Comparison of ENCODE assay signal across 17 mouse cellular contexts in genomic region chr11:46119624-46120023, GRCm38 (mm10). TPM values are rescaled to one million over a fixed set of nuclear protein-coding genes. Genes with fewer than 3 reads are reported as not detected.
A peak's percentile ranks its signal among the peaks of the same experiment; 100 is the strongest.
DNase-seq lines count a peak whose midpoint lies in the region; ATAC-seq and TF ChIP-seq lines count a peak whose summit lies in the region.
"Had no signal": no experiment of that assay in that cellular context is flagged by ENCODE, and none has a peak within 500 bp of the region (broad histone marks: within the 10 kb centered on the region; RNA-seq: fewer than 3 reads in every experiment).

No protein-coding gene starts in this region.

- H3K27me3 ChIP-seq in lung, embryonic 14.5 days (ENCODE audit: insufficient read depth, low read length) = no peaks in the 10 kb centered on the region
- H3K27me3 ChIP-seq in lung, postnatal 0 days (replicated peaks; ENCODE audit: insufficient read depth, low read length) = no peaks in the 10 kb centered on the region
- no peaks in the 10 kb centered on the region for H3K27me3 ChIP-seq in intestine, embryonic 15.5 days (replicated peaks)
- H3K27me3 ChIP-seq: hindbrain, embryonic 13.5 days; midbrain, embryonic 13.5 days had no signal

- no peak overlapping the region for H3K4me2 ChIP-seq in lung, embryonic 14.5 days
- no peak overlapping the region for H3K4me2 ChIP-seq in lung, postnatal 0 days (replicated peaks; ENCODE audit: low read depth, low read length)
- no peak overlapping the region for H3K4me2 ChIP-seq in intestine, embryonic 15.5 days (replicated peaks)
- H3K4me2 ChIP-seq: hindbrain, embryonic 13.5 days; midbrain, embryonic 13.5 days had no signal

- no peak for TF ChIP-seq EP300 in lung, postnatal 0 days (IDR thresholded peaks at IDR 0.05)

- no peak overlapping the region for H3K27ac ChIP-seq in lung, embryonic 14.5 days (ENCODE audit: low read depth)
- no peak overlapping the region for H3K27ac ChIP-seq in lung, postnatal 0 days (ENCODE audit: low read length)
- H3K27ac ChIP-seq in embryonic fibroblast, embryonic 13.5 days (ENCODE audit: insufficient read depth, low read length) = peak overlapping the region; percentile 12; the same call in 1 of the 2 replicates
- no peak overlapping the region for H3K27ac ChIP-seq in left cerebral cortex, adult 2 months
- no peak overlapping the region for H3K27ac ChIP-seq in intestine, embryonic 15.5 days
- H3K27ac ChIP-seq: hindbrain, embryonic 13.5 days; midbrain, embryonic 13.5 days had no signal

- intact Hi-C loops in left cerebral cortex, adult 2 months (cut with DNase I) = no loop called here

- no peak for ATAC-seq in lung, embryonic 14.5 days (ENCODE audit: insufficient read depth)
- no peak for ATAC-seq in lung, postnatal 0 days
- no peak for ATAC-seq in intestine, embryonic 15.5 days
- ATAC-seq: activated CD4-positive, CD25-positive, alpha-beta regulatory T cell, adult 4 months; midbrain, embryonic 13.5 days had no signal

- H3K4me3 ChIP-seq in lung, embryonic 14.5 days (ENCODE audit: low read depth, low read length) = no peak overlapping the region
- H3K4me3 ChIP-seq in lung, postnatal 0 days (ENCODE audit: low read depth, low read length) = no peak overlapping the region
- no peak overlapping the region for H3K4me3 ChIP-seq in embryonic fibroblast, embryonic 13.5 days (ENCODE audit: insufficient read depth, low read length)
- no peak overlapping the region for H3K4me3 ChIP-seq in left cerebral cortex, adult 2 months
- H3K4me3 ChIP-seq in intestine, embryonic 15.5 days (replicated peaks) = no peak overlapping the region
- H3K4me3 ChIP-seq: hindbrain, embryonic 13.5 days; midbrain, embryonic 13.5 days had no signal

- WGBS in lung, embryonic 14.5 days = 25% methylated on average over 4 of the region's 4 CpGs
- 34% methylated on average over 4 of the region's 4 CpGs for WGBS in lung, postnatal 0 days
- WGBS in intestine, embryonic 15.5 days = 43% methylated on average over 4 of the region's 4 CpGs

- TF ChIP-seq POLR2A in embryonic fibroblast, embryonic 13.5 days (IDR thresholded peaks at IDR 0.05; ENCODE audit: low read depth, low read length) = no peak

- TF ChIP-seq CTCF in lung, embryonic 14.5 days (IDR thresholded peaks at IDR 0.05; ENCODE audit: low read depth) = no peak
- no peak for TF ChIP-seq CTCF in lung, postnatal 0 days (IDR thresholded peaks at IDR 0.05)
- TF ChIP-seq CTCF in embryonic fibroblast, embryonic 13.5 days (IDR thresholded peaks at IDR 0.05; ENCODE audit: borderline replicate concordance, insufficient read depth, low read length) = no peak
- TF ChIP-seq CTCF in left cerebral cortex, adult 2 months (IDR thresholded peaks at IDR 0.05) = no peak

- no peak overlapping the region for H3K9ac ChIP-seq in lung, embryonic 14.5 days
- no peak overlapping the region for H3K9ac ChIP-seq in lung, postnatal 0 days (replicated peaks; ENCODE audit: low read depth)
- no peak overlapping the region for H3K9ac ChIP-seq in intestine, embryonic 15.5 days
- H3K9ac ChIP-seq: hindbrain, embryonic 13.5 days; midbrain, embryonic 13.5 days had no signal

- no peaks in the 10 kb centered on the region for H3K4me1 ChIP-seq in lung, embryonic 14.5 days (ENCODE audit: insufficient read depth)
- H3K4me1 ChIP-seq in lung, postnatal 0 days (ENCODE audit: insufficient read depth, low read depth, low read length) = peaks cover 6% of the 10 kb centered on the region; the same call in 1 of the 2 replicates
- H3K4me1 ChIP-seq in embryonic fibroblast, embryonic 13.5 days (ENCODE audit: control insufficient read depth, insufficient read depth, low read length) = peaks cover 9% of the 10 kb centered on the region
- 0 out of 2 replicates have a peak, but pooled peaks cover 2% of the 10 kb centered on the region for H3K4me1 ChIP-seq in intestine, embryonic 15.5 days (replicated peaks)
- H3K4me1 ChIP-seq: hindbrain, embryonic 13.5 days; midbrain, embryonic 13.5 days had no signal

- peak; percentile 21 for DNase-seq in gastrocnemius, postnatal 25 days
- no peak for DNase-seq in gastrocnemius, postnatal 10 days
- DNase-seq in lung, embryonic 14.5 days = peak; percentile 19
- no peak for DNase-seq in lung, postnatal 0 days (ENCODE audit: low spot score)
- DNase-seq in ovary, adult 18-20 months (ENCODE audit: low spot score) = no peak
- DNase-seq in left cerebral cortex, adult 2 months (ENCODE audit: extremely low spot score in 1 of 2, low spot score in 2 of 2) = no peak
- DNase-seq: cerebellum, adult 9-10 months; kidney, postnatal 14 days; thymus, adult 18-20 months had no signal

- no peaks in the 10 kb centered on the region for H3K9me3 ChIP-seq in lung, embryonic 14.5 days (ENCODE audit: low read depth, low read length)
- H3K9me3 ChIP-seq in lung, postnatal 0 days (ENCODE audit: low read length) = no peaks in the 10 kb centered on the region
- H3K9me3 ChIP-seq in intestine, embryonic 15.5 days = no peaks in the 10 kb centered on the region
- H3K9me3 ChIP-seq: hindbrain, embryonic 13.5 days; midbrain, embryonic 13.5 days had no signal

- peaks cover 75% of the 10 kb centered on the region for H3K36me3 ChIP-seq in lung, embryonic 14.5 days (ENCODE audit: insufficient read depth)
- no peaks in the 10 kb centered on the region; the same call in 1 of the 2 replicates for H3K36me3 ChIP-seq in lung, postnatal 0 days (ENCODE audit: insufficient read depth, low read length)
- H3K36me3 ChIP-seq in intestine, embryonic 15.5 days = 0 out of 2 replicates have a peak, but pooled peaks cover 5% of the 10 kb centered on the region

RNA-seq across cellular contexts. Expression of gene Nipal4, which starts 46.7 kb away (rescaled TPM):
- total RNA-seq in gastrocnemius, postnatal 25 days (2021) = not detected
- under 1 TPM; 0.16 to 0.23 TPM for total RNA-seq in gastrocnemius, postnatal 10 days (2021)
- polyA plus RNA-seq in lung, embryonic 14.5 days (2014; fragmentation: Nextera tagmentation; extraction: Ambion mirVana) = 1.5 and 1.8 TPM in 2 replicates
- polyA plus RNA-seq in lung, postnatal 0 days (2015; fragmentation: Nextera tagmentation; extraction: Ambion mirVana) = 0.35 and 0.41 TPM in 2 replicates
- polyA plus RNA-seq in embryonic fibroblast, embryonic 13.5 days (2011; ENCODE audit: insufficient read length, low read depth, missing spikeins) = 8.6 and 15.5 TPM in 2 replicates
- 1 to 10 TPM; 1.2 to 1.4 TPM for total RNA-seq in left cerebral cortex, adult 2 months (2021)
- 3.1 and 3.6 TPM in 2 replicates for polyA plus RNA-seq in intestine, embryonic 15.5 days (2015; fragmentation: Nextera tagmentation; extraction: Ambion mirVana)
- total RNA-seq: granulocyte monocyte progenitor cell, adult 5-6 weeks; liver, adult 2 months; MEL had no signal
- polyA plus RNA-seq: liver, adult 2 months had no signal

Comparison
In these comparisons a context has a peak if more than half of its experiments do, and no peak if none do; other contexts are left out.
1. DNase-seq: peak in gastrocnemius, postnatal 25 days (single experiment) and lung, embryonic 14.5 days (single experiment); none in gastrocnemius, postnatal 10 days (single experiment), lung, postnatal 0 days (single experiment), ovary, adult 18-20 months (single experiment) and left cerebral cortex, adult 2 months (0 of 2).